Mouse (Mus musculus) Patski (cell line): Measurements from ENCODE around the gene Slc22a3. TPM values are rescaled to one million over a fixed set of nuclear protein-coding genes. Genes with fewer than 3 reads are reported as not detected.
A peak's percentile ranks its signal among the peaks of the same experiment; 100 is the strongest.

Source experiments
- ATAC-seq: fragments of 100-300 bp; one replicate; pipeline ENCODE4 v1.8.0; 2021
- CTCF ChIA-PET: fragments of 350-600 bp; sonication (Branson Sonifier 250); formaldehyde crosslinking; loops from one replicate; lab custom pipeline; 2022; ENCODE audit warnings: inconsistent platforms; lab: Charles Lee
- POLR2A ChIA-PET: fragments of 350-600 bp; sonication (Branson Sonifier 250); formaldehyde crosslinking; loops from one replicate; lab custom pipeline; 2022; ENCODE audit warnings: antibody characterized with exemption, inconsistent platforms; lab: Charles Lee
- DNase-seq: peaks from one replicate; pipeline ENCODE4 v3.0.0-alpha.2; 2011; ENCODE audit warnings: low read depth, low spot score
- H3K27me3 ChIP-seq: fragments of 371-371 bp; one replicate; pipeline ENCODE4 v1.5.1; 2021
- CTCF ChIP-seq: fragments of 100-300 bp; IDR thresholded peaks from one replicate; pipeline ENCODE4 v1.5.1; 2021
- in situ Hi-C: fragments of 300-500 bp; cut with MboI; formaldehyde crosslinking; loops from 3 replicates; pipeline ENCODE4 v1.11.1; 2018; ENCODE audit warnings: low pct_unique_long_range_greater_than_20kb, mixed read lengths
- polyA plus RNA-seq: library from polyadenylated mRNA; unstranded; gene quantifications from one replicate; pipeline ENCODE4 v1.2.3, GENCODE M21; 2021

Slc22a3 gene
- polyA plus RNA-seq, 1 experiment from 2014 or later: not detected

- CTCF ChIA-PET: no interaction called here
- in situ Hi-C loops: no loop called here
- no peak for TF ChIP-seq CTCF
- POLR2A ChIA-PET: no interaction called here
- DNase-seq (no peak), ATAC-seq (no peak)
- H3K27me3 ChIP-seq: peaks cover 41% of the 10 kb centered on the region
Observed at GRCm38 (mm10) chr17:12431707-12432106, 75.8 kb downstream of the Slc22a3 start.

GRCm38 (mm10) chr17:12428369-12428768 lies 79.1 kb downstream of the Slc22a3 start:
- POLR2A ChIA-PET: no interaction called here
- no peak for DNase-seq
- TF ChIP-seq CTCF: no peak
- no peak for ATAC-seq
- H3K27me3 ChIP-seq: peaks cover 28% of the 10 kb centered on the region
- CTCF ChIA-PET: interaction anchor here (1.1 kb wide), 1 partner anchor 12 kb away, joined by 3 read pairs; no protein-coding TSS in a partner anchor
- in situ Hi-C loops: no loop called here

GRCm38 (mm10) chr17:12427156-12427555 lies 80.3 kb downstream of the Slc22a3 start:
- H3K27me3 ChIP-seq: peaks cover 27% of the 10 kb centered on the region
- DNase-seq (no peak), ATAC-seq (no peak)
- POLR2A ChIA-PET: no interaction called here
- in situ Hi-C loops: no loop called here
- no peak for TF ChIP-seq CTCF
- CTCF ChIA-PET: interaction anchor here (0.8 kb wide), 1 partner anchor 14 kb away, joined by 3 read pairs; no protein-coding TSS in a partner anchor

- CTCF ChIA-PET: no interaction called here
- POLR2A ChIA-PET: no interaction called here
Observed at GRCm38 (mm10) chr17:12422143-12422542, 85.4 kb downstream of the Slc22a3 start.

GRCm38 (mm10) chr17:12420886-12421574 lies 86.5 kb downstream of the Slc22a3 start:
- ChIA-PET CTCF (no interaction called here), POLR2A (no interaction called here)
- in situ Hi-C loops: no loop called here
- TF ChIP-seq CTCF: peak; percentile 68
- H3K27me3 ChIP-seq: peaks cover 21% of the 10 kb centered on the region
- ATAC-seq: no peak
- no peak for DNase-seq

More at GRCm38 (mm10) chr17:12422143-12422542, 85.4 kb downstream of the Slc22a3 start:
- no peak for ATAC-seq
- no peak for DNase-seq
- in situ Hi-C loops: no loop called here
- peaks cover 21% of the 10 kb centered on the region for H3K27me3 ChIP-seq
- TF ChIP-seq CTCF: peak; percentile 35

GRCm38 (mm10) chr17:12419491-12420079 lies 87.9 kb downstream of the Slc22a3 start:
- POLR2A ChIA-PET: no interaction called here
- ATAC-seq (no peak), DNase-seq (no peak)
- CTCF ChIA-PET: no interaction called here
- in situ Hi-C loops: loop anchor here (5.0 to 10.0 kb wide), 2 partner anchors 238 to 395 kb away; no protein-coding TSS in a partner anchor
- TF ChIP-seq CTCF: no peak
- peaks cover 21% of the 10 kb centered on the region for H3K27me3 ChIP-seq

- ATAC-seq (no peak), DNase-seq (no peak)
- ChIA-PET CTCF (interaction anchor here (0.7 to 1.6 kb wide), 6 partner anchors 10 to 255 kb away, joined by 3 to 8 read pairs (median 4); no protein-coding TSS in a partner anchor), POLR2A (no interaction called here)
- in situ Hi-C loops: loop anchor here (5.0 to 10.0 kb wide), 2 partner anchors 241 to 398 kb away; no protein-coding TSS in a partner anchor
- H3K27me3 ChIP-seq: peaks cover 15% of the 10 kb centered on the region
- TF ChIP-seq CTCF: peak; percentile 71
Observed at GRCm38 (mm10) chr17:12416250-12416895, 91.1 kb downstream of the Slc22a3 start.

- ChIA-PET POLR2A (interaction anchor here (0.6 kb wide), 1 partner anchor 399 kb away, joined by 3 read pairs; no protein-coding TSS in a partner anchor), CTCF (interaction anchor here (1.4 to 1.6 kb wide), 2 partner anchors 39 to 53 kb away, joined by 3 to 8 read pairs; no protein-coding TSS in a partner anchor)
- H3K27me3 ChIP-seq: peaks cover 15% of the 10 kb centered on the region
- ATAC-seq (no peak), DNase-seq (no peak)
- TF ChIP-seq CTCF: no peak
- in situ Hi-C loops: loop anchor here (5.0 to 10.0 kb wide), 2 partner anchors 242 to 399 kb away; no protein-coding TSS in a partner anchor
Observed at GRCm38 (mm10) chr17:12415741-12416140, 91.8 kb downstream of the Slc22a3 start.

- CTCF ChIA-PET: no interaction called here
- peaks cover 15% of the 10 kb centered on the region for H3K27me3 ChIP-seq
- in situ Hi-C loops: loop anchor here (5.0 to 10.0 kb wide), 2 partner anchors 242 to 400 kb away; no protein-coding TSS in a partner anchor
- ATAC-seq: no peak
- POLR2A ChIA-PET: interaction anchor here (0.6 kb wide), 1 partner anchor 399 kb away, joined by 3 read pairs; no protein-coding TSS in a partner anchor
- no peak for TF ChIP-seq CTCF
- no peak for DNase-seq
Observed at GRCm38 (mm10) chr17:12415031-12415735, 92.3 kb downstream of the Slc22a3 start.
